Mouse (Mus musculus): Measurements from ENCODE around the gene Ltbp4. TPM values are rescaled to one million over a fixed set of nuclear protein-coding genes. Genes with fewer than 3 reads are reported as not detected.

Gene Ltbp4
- total RNA-seq, 1 experiment = 65.8 TPM

DNA sequence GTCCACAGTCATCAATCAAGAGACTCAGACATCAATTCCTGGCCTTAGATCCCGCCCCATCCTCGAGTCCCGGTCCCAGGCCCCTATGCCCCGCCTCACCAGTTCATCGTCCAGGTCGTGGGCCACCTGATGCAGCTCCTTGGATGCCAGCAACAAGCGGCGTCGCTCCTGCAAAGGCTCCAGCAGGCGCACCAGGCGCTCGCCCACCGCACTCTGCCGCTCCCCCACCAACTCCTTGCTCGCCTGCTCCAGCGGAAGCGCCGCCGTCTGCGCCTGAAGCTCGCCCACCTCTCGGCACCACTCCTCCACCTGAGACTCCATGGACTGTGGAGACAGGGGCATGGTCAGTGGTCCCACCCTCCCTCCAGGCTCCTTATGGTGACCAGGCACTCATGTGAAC, 37.8 kb upstream of the Ltbp4 start:
- Histone ChIP-seq H3K9me3 (ENCODE audit: control insufficient read depth, insufficient read depth, low read depth, low read length) (no peaks in the 10 kb centered on the region), H3K9ac (ENCODE audit: insufficient read depth, low read depth, low read length, poor library complexity, severe bottlenecking) (peak overlapping the region; percentile 24), H3K4me3 (ENCODE audit: insufficient read depth in 1 of 2, low read depth in 1 of 2, low read length in 2 of 2, poor library complexity in 1 of 2, severe bottlenecking in 1 of 2) (peak overlapping the region; percentile 38 to 46; a peak in 3 of 4 replicates), H3K27ac (ENCODE audit: insufficient read depth, low read depth, low read length, poor library complexity, severe bottlenecking) (no peak overlapping the region), H3K4me1 (ENCODE audit: control insufficient read depth in 2 of 2, insufficient read depth in 2 of 2, low read length in 2 of 2, poor library complexity in 1 of 2) (peaks cover 0 to 6% of the 10 kb centered on the region in 2 experiments; a peak in 1 of 4 replicates), H3K36me3 (ENCODE audit: control insufficient read depth, insufficient read depth, low read length, poor library complexity, severe bottlenecking) (no peaks in the 10 kb centered on the region; the same call in 1 of the 2 replicates)
- in situ Hi-C loops (cut with MboI; ENCODE audit: low sequenced_read_pairs in 2 of 2, unreplicated experiment in 2 of 2) = no loop called here
- no peak for DNase-seq (ENCODE audit: low read depth, low spot score)
- TF ChIP-seq HCFC1 (IDR thresholded peaks at IDR 0.05; ENCODE audit: borderline replicate concordance, insufficient read depth, low read length) = no peak
- no peak for TF ChIP-seq CHD2 (IDR thresholded peaks at IDR 0.05; ENCODE audit: low read depth, low read length)
- TF ChIP-seq ZNF384 (IDR thresholded peaks at IDR 0.05; ENCODE audit: low read depth, low read length) = no peak
- no peak for TF ChIP-seq MAFK (IDR thresholded peaks at IDR 0.05; ENCODE audit: insufficient read depth, low read depth, low read length)
- no peak for TF ChIP-seq ZC3H11A (IDR thresholded peaks at IDR 0.05; ENCODE audit: borderline replicate concordance, low read depth, low read length)

- Histone ChIP-seq H3K36me3 (ENCODE audit: control insufficient read depth, insufficient read depth, low read length, poor library complexity, severe bottlenecking) (peaks cover 6% of the 10 kb centered on the region), H3K9me3 (ENCODE audit: control insufficient read depth, insufficient read depth, low read depth, low read length) (no peaks in the 10 kb centered on the region), H3K4me1 (ENCODE audit: control insufficient read depth in 2 of 2, insufficient read depth in 2 of 2, low read length in 2 of 2, poor library complexity in 1 of 2) (peaks cover 2 to 14% of the 10 kb centered on the region in 2 experiments; a peak in 1 of 4 replicates), H3K9ac (ENCODE audit: insufficient read depth, low read depth, low read length, poor library complexity, severe bottlenecking) (peak overlapping the region; percentile 24), H3K27ac (ENCODE audit: insufficient read depth, low read depth, low read length, poor library complexity, severe bottlenecking) (no peak overlapping the region), H3K4me3 (ENCODE audit: insufficient read depth in 1 of 2, low read depth in 1 of 2, low read length in 2 of 2, poor library complexity in 1 of 2, severe bottlenecking in 1 of 2) (peak overlapping the region; percentile 32 to 53; a peak in 3 of 4 replicates)
- in situ Hi-C loops (cut with MboI; ENCODE audit: low sequenced_read_pairs in 2 of 2, unreplicated experiment in 2 of 2) = no loop called here
- DNase-seq (ENCODE audit: low read depth, low spot score) = no peak
- no peak for TF ChIP-seq ZC3H11A (IDR thresholded peaks at IDR 0.05; ENCODE audit: borderline replicate concordance, low read depth, low read length)
- TF ChIP-seq CHD2 (IDR thresholded peaks at IDR 0.05; ENCODE audit: low read depth, low read length) = no peak
- TF ChIP-seq ZNF384 (IDR thresholded peaks at IDR 0.05; ENCODE audit: low read depth, low read length) = no peak
- TF ChIP-seq MAFK (IDR thresholded peaks at IDR 0.05; ENCODE audit: insufficient read depth, low read depth, low read length) = no peak
- TF ChIP-seq HCFC1 (IDR thresholded peaks at IDR 0.05; ENCODE audit: borderline replicate concordance, insufficient read depth, low read length) = no peak
These were observed 34.4 kb upstream of the Ltbp4 start for GRCm38 (mm10) chr7:27371715-27372462.

DNA sequence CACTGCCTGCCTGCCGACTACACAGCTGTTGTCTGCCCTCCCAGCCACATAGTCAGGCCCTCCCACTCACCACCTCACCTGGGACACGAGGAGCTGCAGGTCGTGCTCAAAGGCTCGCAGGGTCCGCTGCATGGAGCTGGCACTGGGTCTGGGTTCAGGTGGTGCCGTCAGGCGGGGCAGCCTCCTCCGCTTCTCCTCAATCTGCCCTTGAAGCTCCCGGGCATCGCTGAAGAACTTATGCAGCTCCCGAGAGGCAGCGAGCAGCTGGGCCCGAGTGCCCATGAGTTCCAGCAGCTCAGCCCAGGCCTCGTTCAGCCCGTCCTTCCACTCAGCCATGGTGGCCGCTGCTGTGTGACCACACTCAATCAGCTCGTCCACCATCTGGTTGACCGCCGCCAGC, 31.6 kb upstream of the Ltbp4 start:
- TF ChIP-seq ZNF384 (IDR thresholded peaks at IDR 0.05; ENCODE audit: low read depth, low read length) (no peak), CHD2 (IDR thresholded peaks at IDR 0.05; ENCODE audit: low read depth, low read length) (no peak), ZC3H11A (IDR thresholded peaks at IDR 0.05; ENCODE audit: borderline replicate concordance, low read depth, low read length) (no peak), MAFK (IDR thresholded peaks at IDR 0.05; ENCODE audit: insufficient read depth, low read depth, low read length) (no peak), HCFC1 (IDR thresholded peaks at IDR 0.05; ENCODE audit: borderline replicate concordance, insufficient read depth, low read length) (no peak)
- no peak overlapping the region for H3K27ac ChIP-seq (ENCODE audit: insufficient read depth, low read depth, low read length, poor library complexity, severe bottlenecking)
- in situ Hi-C loops (cut with MboI; ENCODE audit: low sequenced_read_pairs in 2 of 2, unreplicated experiment in 2 of 2) = no loop called here
- H3K9ac ChIP-seq (ENCODE audit: insufficient read depth, low read depth, low read length, poor library complexity, severe bottlenecking) = no peak overlapping the region
- H3K4me3 ChIP-seq (ENCODE audit: insufficient read depth in 1 of 2, low read depth in 1 of 2, low read length in 2 of 2, poor library complexity in 1 of 2, severe bottlenecking in 1 of 2) = no peak overlapping the region; a peak in 1 of 4 replicates
- DNase-seq (ENCODE audit: low read depth, low spot score) = no peak
- H3K36me3 ChIP-seq (ENCODE audit: control insufficient read depth, insufficient read depth, low read length, poor library complexity, severe bottlenecking) = peaks cover 6% of the 10 kb centered on the region
- no peaks in the 10 kb centered on the region for H3K9me3 ChIP-seq (ENCODE audit: control insufficient read depth, insufficient read depth, low read depth, low read length)
- peaks cover 7 to 30% of the 10 kb centered on the region in 2 experiments; a peak in 2 of 4 replicates for H3K4me1 ChIP-seq (ENCODE audit: control insufficient read depth in 2 of 2, insufficient read depth in 2 of 2, low read length in 2 of 2, poor library complexity in 1 of 2)

- DNase-seq (ENCODE audit: low read depth, low spot score) = peak; percentile 82
- in situ Hi-C loops (cut with MboI; ENCODE audit: low sequenced_read_pairs in 2 of 2, unreplicated experiment in 2 of 2) = no loop called here
- Histone ChIP-seq H3K4me1 (ENCODE audit: control insufficient read depth in 2 of 2, insufficient read depth in 2 of 2, low read length in 2 of 2, poor library complexity in 1 of 2) (peaks cover 7 to 30% of the 10 kb centered on the region in 2 experiments; a peak in 2 of 4 replicates), H3K36me3 (ENCODE audit: control insufficient read depth, insufficient read depth, low read length, poor library complexity, severe bottlenecking) (peaks cover 6% of the 10 kb centered on the region), H3K9me3 (ENCODE audit: control insufficient read depth, insufficient read depth, low read depth, low read length) (no peaks in the 10 kb centered on the region), H3K27ac (ENCODE audit: insufficient read depth, low read depth, low read length, poor library complexity, severe bottlenecking) (no peak overlapping the region), H3K9ac (ENCODE audit: insufficient read depth, low read depth, low read length, poor library complexity, severe bottlenecking) (no peak overlapping the region), H3K4me3 (ENCODE audit: insufficient read depth in 1 of 2, low read depth in 1 of 2, low read length in 2 of 2, poor library complexity in 1 of 2, severe bottlenecking in 1 of 2) (peak overlapping the region; percentile 7 to 42; a peak in 3 of 4 replicates)
- no peak for TF ChIP-seq ZC3H11A (IDR thresholded peaks at IDR 0.05; ENCODE audit: borderline replicate concordance, low read depth, low read length)
- TF ChIP-seq MAFK (IDR thresholded peaks at IDR 0.05; ENCODE audit: insufficient read depth, low read depth, low read length) = no peak
- TF ChIP-seq ZNF384 (IDR thresholded peaks at IDR 0.05; ENCODE audit: low read depth, low read length) = no peak
- peak; percentile 19; the same call in 1 of the 2 replicates for TF ChIP-seq HCFC1 (IDR thresholded peaks at IDR 0.05; ENCODE audit: borderline replicate concordance, insufficient read depth, low read length)
- no peak for TF ChIP-seq CHD2 (IDR thresholded peaks at IDR 0.05; ENCODE audit: low read depth, low read length)
These were observed 30.5 kb upstream of the Ltbp4 start for GRCm38 (mm10) chr7:27367976-27368375.

Measured in ES-E14 (cell line).